Mouse (Mus musculus): Measurements from ENCODE around the gene Cirbp.

GRCm38 (mm10) chr10:80129846-80130245 lies 35.9 kb upstream of the Cirbp start:
- TF ChIP-seq POLR2A (IDR thresholded peaks at IDR 0.05; ENCODE audit: borderline replicate concordance, extremely low read depth, low read depth, low read length) (no peak), CTCF (IDR thresholded peaks at IDR 0.05; ENCODE audit: insufficient read depth, low read length) (no peak)
